Mouse (Mus musculus): ENCODE results near the gene Clta.

Gene Clta

DNA sequence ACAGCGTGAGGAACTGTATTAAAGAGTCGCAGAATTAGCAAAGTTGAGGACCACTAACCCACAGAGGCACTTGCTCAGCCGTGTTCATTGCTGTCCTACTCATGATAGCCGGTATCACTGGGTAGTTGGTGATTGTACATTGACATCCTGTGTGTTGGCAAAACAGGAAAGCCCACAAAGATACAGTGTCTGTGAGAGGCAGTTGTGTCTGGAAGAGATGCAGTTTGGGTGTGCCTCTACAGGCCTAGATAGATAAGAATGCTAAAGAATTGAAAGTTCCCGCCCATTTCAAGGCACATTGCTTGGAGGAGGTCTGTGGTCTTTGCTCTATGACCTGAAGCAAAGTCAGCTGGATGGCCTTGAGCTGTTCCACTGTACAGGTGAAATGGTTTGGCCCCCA is at the start of gene Clta:
Gene Clta, plus strand, starts transcription at position 327 of the 400 bp plus-strand sequence.
- peak; percentile 33 for DNase-seq (ENCODE audit: low read depth, low spot score)

DNA sequence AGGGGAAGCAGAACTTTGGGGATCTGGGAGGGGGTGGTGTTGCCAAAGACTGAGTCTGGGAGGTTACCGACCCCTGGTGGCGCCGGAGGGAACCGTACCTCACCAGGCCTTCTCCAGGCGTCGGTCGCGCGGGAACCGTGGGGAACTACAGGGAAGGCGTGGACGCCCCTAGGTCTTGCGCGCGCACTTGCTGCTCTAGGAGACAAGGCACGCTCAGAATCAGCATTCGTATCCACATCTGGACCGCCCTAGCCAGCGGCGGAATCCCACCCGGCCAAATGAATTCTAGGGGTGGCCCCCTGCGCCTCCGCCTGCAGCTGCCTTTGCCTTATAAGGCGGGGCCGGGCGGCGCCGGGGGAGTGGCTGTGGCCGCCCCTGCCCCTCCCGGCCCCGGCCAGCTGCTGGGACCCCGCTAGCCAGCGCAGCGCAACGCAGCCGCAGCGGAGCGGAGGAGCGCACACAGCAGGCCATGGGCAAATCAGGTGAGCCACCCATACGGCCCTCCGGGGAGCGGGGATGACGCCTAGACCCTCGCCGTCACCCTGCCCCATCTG is 46.9 kb upstream of the Clta start, which contains the start of gene Glipr2:
Gene Glipr2, plus strand, starts transcription at position 110 of the 554 bp plus-strand sequence.
- peak; percentile 98 for DNase-seq (ENCODE audit: low read depth, low spot score)

DNA sequence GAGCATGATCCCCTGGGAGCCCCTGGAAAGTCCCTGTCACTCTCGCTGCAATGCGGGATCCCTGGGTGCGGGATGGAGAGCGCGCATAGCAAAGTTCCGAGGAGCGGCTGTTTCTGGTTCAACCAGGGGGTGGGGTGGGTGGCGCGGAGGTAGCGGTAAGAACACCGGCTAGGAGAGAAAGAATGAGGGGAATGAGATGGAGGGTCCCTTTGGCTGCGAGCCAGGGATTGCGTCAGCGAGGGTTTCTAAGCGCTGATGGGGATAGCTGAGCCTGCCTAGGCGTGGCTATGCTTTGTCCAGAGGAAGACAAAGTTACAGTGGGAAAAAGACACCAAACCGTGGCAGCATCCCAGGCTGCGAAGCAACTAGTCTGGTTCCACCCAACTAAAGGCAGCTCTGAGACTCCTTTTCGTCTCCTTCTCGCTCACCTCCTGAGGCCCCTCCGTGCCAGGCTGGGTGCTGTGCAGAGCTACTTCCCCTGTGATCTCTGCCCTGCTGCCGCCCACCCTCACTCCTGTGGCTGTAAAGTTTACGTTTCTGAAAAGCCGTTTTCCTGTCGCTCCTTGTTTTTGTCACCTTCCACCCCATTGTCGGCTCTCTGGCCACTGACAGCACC is 46.3 kb upstream of the Clta start:
- peak; percentile 86 for DNase-seq (ENCODE audit: low read depth, low spot score)

DNA sequence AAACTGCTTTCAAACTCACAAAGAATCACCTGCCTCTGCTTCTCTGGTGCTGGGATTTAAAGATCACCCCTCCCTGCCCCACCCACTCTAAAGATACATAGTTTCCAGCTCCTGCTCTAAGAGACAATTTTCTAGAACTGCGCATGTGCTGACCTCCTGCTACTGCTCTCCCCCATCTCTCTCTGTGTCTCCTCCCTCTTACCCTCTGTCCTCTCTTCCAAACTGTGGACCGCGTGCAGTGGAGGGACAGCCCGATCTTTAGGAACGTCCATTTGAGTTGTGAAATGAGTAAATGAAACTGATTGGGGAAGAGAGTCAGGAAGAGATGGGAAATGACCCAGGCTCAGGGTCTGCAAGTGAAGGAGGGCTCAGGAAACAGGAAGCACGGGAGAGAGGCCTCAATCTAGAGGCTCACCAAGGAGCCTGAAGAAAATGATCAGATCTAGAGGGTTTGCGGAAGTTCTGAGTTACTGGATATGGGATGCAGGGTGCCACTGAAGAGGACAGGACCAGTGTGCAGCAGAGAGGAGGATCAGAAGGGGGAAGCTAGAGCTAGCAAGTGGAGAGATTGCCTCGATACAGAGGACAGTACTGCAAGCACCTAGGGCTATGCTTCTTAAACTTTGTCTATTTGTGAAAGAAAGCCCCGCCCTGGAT is 44.6 kb upstream of the Clta start:
- DNase-seq (ENCODE audit: low read depth, low spot score) = no peak

DNA sequence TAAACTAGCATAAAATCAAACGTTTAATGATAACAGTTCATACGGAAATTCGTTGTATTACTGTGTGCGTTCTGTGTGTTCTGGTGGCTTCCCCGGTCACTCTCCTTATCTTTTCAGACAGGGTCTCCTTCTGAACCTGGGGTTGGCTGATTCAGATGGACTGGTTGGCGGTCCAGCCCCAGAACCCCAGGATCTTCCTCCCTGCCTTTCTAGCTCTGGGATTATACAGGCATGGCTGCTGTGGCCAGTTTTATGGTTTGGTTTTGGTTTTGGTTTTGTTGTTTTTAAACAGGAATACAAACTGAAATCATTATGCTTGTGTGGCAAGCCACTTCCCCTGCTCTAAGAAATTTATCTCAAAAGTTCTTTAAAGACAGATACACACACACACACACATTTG is 44.0 kb upstream of the Clta start:
- no peak for DNase-seq (ENCODE audit: low read depth, low spot score)

DNA sequence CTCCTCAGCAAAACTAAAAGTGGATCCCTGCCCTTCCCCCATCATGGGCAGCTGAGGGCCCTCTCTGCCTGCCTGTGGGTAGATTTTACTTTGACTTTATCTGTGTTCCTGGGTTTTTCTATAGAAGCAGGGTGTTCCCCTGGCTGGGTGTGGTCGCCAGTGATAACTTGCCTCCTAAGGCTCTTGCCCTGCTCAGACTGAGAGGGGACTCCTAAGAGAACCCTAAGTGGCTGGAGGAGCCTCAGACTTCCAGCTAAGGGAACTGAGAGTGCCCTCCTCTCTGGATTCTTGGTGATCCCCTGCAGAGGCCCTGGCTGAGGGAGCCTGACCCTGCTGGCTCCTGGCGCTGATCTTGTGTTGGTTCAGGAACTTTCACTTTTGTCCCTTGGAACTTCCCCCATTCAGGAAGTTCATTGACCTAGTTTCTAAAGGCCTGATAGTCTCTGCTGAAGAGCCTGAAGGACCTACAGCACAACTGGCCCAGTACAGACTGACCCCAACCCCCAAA is 39.9 kb upstream of the Clta start:
- DNase-seq (ENCODE audit: low read depth, low spot score) = no peak

DNA sequence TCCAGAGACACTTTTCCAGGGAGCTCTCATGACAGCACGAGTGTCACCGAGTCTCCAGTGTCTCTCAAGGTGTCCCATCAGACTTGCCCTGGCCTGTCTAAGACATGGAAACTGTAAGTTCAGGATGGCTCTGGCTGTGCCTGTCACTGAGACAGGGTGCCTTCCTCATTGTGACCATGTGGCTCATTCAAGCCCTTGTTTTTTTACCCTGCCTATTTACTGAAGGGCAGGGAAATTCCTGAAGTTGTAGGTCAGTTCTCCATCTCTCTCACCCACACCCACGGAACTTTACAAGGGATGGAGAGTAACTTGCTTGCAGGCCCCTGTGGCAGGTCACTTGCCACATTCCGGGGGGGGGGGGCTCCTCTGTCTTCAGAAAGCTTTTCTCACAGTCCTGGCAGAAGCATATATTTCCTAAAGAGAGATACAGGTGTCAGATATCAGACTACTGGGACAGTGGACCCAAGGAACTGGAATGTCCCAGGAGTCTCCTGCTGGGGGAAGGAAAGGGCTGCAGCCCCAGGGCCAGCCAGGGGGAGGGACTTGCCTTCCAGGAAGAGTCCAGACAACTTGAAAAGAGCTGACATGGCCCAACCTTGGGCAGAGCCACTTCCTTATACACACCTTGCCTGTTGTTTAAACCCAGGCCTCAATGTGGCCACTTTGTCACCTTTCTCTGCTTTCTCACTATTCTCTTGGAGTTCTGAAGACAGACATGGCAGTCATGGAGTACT is 39.1 kb upstream of the Clta start:
- peak; percentile 75 for DNase-seq (ENCODE audit: low read depth, low spot score)

DNA sequence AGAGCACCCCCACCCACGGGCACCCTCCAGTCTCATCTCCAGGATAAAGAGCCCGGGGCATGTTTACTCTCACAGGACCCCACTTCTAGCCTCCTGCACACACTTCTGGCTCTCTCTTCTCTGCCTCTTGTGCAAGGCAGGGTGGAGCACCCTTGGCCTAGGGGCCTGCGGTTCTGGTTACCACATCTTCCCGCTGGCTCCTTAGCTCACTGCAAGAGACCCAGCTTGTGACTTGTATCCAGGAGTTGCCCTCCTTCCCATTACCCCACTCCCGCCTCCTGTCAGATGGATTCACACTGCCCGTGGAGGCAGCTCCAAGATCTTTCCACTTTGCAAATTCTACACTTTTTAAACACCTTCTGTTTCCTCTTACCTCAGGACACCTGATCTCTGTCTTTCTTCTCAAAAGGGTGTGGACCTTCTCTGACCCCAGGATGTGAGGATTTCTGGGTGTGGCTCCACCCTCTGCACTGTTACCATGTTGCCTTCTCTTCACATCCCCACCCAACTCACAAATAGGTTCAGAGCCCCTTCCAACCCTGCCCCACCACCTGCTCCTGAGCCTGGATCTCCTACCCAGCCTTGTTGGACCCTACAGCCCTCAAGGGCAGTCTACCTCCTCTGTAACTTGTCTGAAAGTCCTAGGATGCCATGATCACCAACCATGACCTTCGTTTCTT is 38.3 kb upstream of the Clta start:
- peak; percentile 53 for DNase-seq (ENCODE audit: low read depth, low spot score)

DNA sequence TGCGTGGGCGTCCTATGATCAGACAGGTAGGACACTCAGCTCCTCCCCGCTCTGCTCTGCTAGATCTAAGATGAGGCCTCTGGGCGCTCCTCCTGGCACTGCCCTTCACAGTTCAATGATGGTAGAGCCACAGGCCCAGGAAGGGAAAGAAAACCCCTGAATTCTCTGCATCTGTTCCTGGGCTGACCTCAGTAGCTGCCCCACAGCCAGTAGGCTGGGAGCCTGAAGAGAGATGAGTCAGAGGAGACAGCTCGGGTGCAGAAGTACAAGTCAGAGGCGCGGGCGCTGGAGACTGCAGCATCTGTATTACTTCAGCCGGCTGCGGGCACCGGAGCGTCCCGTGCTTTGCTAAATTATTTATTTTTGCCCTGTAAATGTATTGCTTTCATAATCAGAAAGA is 35.6 kb upstream of the Clta start:
- DNase-seq (ENCODE audit: low read depth, low spot score) = no peak

DNA sequence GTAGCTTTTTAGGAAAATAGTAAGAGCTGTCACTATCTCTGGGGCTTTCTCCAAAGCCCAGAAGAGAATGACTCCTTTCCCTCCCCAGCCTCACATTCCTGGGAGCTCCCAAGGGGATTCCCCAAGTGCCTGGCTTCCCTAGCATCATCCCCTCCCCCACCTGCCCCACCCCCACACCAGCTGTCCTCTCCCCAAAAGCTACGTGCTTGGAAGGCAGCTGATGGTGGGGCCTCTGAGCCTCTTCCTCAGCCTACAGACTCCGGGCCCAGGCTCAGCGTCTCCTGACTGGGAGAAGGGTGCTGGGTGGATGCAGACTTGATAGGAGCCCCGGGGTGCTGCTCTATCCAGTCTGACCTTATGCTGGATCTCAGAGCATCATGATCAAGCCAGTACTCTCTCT is 34.9 kb upstream of the Clta start:
- no peak for DNase-seq (ENCODE audit: low read depth, low spot score)

DNA sequence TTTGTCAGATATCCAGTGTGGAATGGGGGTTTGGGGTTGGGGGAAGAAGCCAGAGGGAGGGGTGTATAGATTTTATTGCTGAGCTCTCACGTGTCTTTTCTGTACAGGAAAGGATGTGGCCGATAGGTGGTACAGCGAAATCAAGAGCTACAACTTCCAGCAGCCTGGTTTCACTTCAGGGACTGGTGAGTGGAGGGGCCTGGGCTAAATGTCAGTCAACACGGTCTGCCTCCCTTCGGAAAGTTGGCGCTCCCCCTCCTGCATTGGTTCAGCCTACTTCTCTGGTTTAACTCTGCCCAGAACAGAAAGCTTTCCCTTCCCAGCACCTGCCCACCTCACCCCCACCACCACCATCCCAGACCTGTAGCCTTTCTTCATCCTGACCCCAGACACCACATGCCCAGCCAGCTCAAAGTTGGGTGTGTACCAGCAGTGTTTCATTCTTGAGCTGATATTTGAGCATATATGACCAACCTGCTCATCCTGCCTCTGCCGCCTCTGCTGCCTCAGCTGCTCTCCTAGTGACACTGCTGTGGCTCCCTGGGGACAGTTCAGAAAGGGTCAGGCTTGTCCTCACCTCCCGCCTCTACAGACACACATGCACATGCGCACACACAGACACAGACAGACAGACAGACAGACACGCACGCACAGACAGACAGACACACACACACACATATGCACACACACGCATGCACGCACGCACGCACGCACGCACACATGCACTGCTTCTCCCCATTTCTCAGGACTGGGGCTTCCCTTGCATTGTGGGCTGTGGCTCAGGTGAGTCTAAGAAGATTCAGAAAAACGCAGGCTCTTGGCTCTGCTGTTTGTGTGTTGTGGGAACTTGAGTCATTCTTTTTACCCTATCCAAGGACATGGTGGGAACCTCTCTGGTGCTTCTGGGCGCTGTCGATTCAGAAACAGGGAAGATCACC is 33.6 kb upstream of the Clta start:
- DNase-seq (ENCODE audit: low read depth, low spot score) = no peak

DNA sequence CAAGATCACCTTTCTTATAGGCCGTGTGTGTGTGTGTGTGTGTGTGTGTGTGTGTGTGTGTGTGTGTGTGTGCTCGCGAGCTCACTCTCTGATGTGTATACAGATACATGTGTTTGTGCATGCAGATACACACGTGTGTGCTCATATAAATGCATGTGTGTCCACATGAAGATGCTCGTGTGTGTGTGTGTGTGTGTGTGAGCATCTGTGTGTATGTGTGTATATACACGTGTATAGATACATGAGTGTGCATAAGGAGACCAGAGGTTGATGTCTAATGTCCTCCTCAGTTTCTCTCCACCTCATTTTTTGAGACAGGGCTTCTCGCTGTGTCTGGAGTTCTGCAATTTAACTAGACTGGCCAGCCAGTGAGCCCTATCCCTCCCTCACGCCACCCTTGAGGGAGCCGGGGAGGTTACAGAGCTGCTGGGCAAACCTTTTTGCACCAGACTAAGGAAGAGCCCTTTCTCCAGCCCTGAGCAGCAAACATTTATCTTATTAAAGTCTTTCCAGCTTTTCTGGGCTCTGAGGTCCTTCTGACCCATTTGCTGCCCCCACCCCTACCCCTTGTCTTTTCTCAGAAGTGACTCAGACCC is 32.6 kb upstream of the Clta start:
- DNase-seq (ENCODE audit: low read depth, low spot score) = no peak

DNA sequence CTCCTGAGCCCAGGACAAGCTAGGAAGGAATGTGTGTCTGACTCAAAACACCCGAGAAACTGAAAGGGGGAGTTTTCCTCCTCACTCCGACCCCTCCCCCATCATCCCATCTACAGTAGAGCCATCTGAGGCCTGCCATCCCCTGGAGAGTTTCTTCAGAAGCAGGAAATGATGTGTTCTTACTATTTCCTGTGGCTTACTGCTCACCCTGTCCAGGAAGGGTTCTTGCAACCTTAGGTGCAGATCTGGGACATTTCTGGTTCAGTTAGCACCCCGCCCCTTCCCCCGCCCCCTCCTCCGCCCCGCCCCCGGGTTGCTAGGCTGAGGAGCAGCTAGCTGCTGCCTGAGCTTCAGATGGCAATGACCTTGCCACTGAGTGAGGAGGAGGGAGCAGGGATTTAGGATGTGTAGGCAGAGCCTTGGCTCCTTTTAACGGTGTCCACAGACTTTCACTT is 32.1 kb upstream of the Clta start:
- DNase-seq (ENCODE audit: low read depth, low spot score) = peak; percentile 77

DNA sequence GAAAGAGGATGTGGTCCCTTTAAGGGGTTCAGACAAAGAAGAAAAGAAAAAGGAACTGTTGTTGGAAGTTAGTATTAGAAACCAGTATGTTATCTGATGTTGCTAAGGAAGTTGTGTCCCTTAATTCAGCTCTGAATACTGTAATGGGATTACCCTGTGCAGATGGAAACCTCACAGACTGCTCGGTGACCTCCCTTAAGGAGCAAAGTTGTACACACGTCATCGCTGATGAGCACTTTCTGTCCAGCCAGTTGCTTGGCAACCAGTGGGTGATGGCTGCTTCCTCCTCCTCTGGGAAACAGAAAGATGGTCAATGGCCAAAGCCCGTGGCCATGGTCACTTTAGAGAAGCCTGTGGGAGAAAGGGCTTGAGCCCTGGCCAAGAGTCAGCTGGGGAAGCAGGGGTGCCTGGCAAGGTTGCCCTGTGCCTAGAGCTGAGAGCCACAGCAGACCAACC is 30.7 kb upstream of the Clta start:
- DNase-seq (ENCODE audit: low read depth, low spot score) = no peak

DNA sequence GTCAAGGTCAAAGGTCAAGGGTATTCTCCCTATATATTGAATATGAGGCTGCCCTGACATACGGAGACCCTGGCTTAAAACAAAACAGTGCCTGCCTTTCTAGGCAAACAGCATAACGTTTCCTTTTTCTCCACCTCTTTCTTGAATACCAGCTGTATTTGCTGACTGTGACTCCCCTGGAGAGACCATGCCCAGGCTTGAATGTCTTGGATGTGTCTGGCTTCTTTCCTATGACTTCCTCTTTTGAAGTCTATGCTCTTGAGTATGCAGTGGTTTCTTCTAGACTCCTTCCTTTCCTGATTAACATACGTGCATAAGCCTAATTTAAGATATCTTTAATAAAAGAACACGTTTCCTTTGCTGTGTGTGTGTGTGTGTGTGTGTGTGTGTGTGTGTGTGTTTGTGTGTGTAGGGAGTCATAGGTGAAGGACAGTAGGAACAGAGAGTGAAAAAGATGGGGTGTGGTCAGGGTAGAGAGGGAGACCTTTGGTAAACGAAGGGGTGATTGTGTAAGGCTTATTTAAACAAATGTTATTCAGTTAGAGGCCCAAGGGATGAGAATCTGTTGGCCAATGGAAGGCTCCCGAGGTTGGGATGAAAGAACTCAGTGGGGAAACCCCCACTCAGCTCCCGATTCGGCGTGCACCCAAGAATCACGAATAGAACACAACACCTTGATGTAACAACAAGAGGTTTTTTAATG is 29.2 kb upstream of the Clta start:
- DNase-seq (ENCODE audit: low read depth, low spot score) = peak; percentile 44

DNA sequence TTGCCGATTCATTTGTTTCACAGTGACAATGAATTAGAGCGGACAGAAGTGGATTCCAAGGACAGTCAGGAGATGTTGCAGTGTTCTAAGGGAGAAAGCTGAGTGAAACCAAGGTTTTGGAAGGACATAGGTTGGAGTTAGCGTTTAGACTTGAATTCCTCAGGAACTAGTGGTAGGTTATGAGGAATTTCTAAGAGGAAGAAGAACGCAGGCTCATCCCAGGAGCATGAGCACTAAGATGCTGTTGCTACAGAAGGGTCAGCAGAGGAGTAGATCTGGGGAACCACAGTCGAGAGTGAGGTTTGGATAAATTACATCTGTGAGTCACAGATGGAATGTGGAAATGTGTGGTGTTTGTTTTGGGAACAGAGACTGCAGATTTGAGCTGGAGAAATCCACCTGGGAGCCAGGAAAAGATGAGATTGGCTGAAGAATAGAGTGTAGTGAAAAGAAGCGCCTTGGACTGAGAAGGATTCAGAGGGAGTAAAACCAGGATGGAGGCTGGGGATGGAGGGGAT is 28.0 kb upstream of the Clta start:
- DNase-seq (ENCODE audit: low read depth, low spot score) = no peak

DNA sequence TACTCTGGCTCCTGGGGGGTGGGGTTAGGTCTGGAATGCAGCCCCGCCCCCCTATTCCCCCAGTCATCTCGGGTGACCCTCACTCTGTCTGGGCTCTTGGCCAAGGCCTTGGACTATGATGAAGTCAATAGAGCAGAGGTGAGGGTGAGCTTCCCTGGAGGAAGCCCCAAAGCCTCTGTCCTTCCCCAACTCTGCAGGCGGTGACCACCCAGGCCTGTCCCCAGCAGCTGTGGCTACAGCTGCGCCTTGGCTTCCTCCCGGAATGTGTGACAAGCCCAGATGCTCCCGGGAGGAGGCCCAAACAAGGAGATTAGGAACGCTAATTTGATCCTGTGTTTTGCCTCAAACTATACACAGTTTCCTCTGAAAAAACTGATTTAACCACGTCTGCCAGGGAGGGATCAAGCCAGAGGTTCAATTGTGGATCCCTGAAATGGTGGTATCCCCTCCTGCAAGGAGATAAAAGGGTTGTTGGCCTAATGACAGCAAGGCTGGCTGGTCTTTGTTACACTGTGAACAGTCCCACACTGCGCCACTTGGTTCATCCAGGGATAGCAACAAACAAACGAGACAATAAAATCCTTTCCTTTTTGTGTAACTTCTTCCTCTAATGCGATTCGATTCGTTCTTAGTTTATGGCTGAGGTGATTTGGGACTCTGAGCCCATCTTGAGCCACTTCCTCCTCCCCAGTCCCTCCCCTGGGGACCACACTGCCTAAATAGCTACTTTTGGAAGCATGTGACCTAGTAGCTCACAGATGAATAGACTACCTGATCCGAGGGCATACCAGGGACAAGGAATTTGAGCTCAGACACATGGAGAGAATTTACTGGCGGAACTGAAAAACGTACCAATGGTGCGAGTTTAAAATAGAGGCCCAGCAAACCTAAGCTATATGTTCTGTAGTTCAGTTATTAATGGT is 25.5 kb upstream of the Clta start:
- no peak for DNase-seq (ENCODE audit: low read depth, low spot score)

DNA sequence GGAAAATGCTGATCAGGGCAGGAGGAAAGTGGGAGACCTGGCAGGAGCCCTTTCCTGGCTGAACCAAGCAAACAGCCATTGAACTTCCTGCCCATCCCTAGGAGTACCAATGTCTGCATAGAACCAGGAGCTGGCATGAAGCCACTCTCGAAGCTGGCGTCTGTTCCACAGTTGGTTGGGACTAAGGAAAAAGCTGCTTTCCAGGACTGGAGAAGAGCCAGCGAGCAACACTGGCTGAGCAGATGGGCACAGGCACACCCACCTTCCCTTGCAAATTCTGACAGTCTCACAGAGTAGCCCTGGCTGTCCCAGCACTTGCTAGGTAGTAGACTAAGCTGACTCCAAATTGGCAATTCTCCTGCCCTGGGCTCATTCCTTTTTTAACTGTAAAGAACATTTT is 24.5 kb upstream of the Clta start:
- no peak for DNase-seq (ENCODE audit: low read depth, low spot score)
